Mouse (Mus musculus) hindbrain, embryonic 16.5 days (tissue): ENCODE results near the gene Gfi1. TPM values are rescaled to one million over a fixed set of nuclear protein-coding genes. Genes with fewer than 3 reads are reported as not detected.

Experiments
- ATAC-seq: fragments of 200-750 bp; cut with Nextera tagmentation; 2 replicates; pipeline ENCODE4 v1.8.0; 2017; ENCODE audit warnings: moderate TSS enrichment, moderate library complexity
- H3K27ac ChIP-seq: fragments of 300-500 bp; sonication (generic); 2 replicates; pipeline ENCODE4 v1.5.1; 2014; ENCODE audit warnings: low read depth, mild to moderate bottlenecking, control low read depth, low read length, moderate library complexity
- H3K27me3 ChIP-seq: fragments of 300-500 bp; sonication (generic); replicated peaks from 2 replicates; pipeline ENCODE4 v1.6.1; 2014; ENCODE audit warnings: low read length; ENCODE audit not compliant: control insufficient read depth, insufficient read depth
- H3K36me3 ChIP-seq: fragments of 300-500 bp; sonication (generic); 2 replicates; pipeline ENCODE4 v1.6.1; 2014; ENCODE audit warnings: mild to moderate bottlenecking, low read length, moderate library complexity, mixed read lengths; ENCODE audit not compliant: control insufficient read depth, insufficient read depth
- H3K4me1 ChIP-seq: fragments of 300-500 bp; sonication (generic); 2 replicates; pipeline ENCODE4 v1.6.1; 2014; ENCODE audit warnings: low read depth, low read length; ENCODE audit not compliant: control insufficient read depth, insufficient read depth
- H3K4me2 ChIP-seq: fragments of 300-500 bp; sonication (generic); 2 replicates; pipeline ENCODE4 v1.6.1; 2014; ENCODE audit warnings: mild to moderate bottlenecking, low read length, control low read depth, moderate library complexity
- H3K4me3 ChIP-seq: fragments of 300-500 bp; sonication (generic); 2 replicates; pipeline ENCODE4 v1.5.1; 2014; ENCODE audit warnings: mild to moderate bottlenecking, low read length, control low read depth, moderate library complexity
- H3K9ac ChIP-seq: fragments of 300-500 bp; sonication (generic); 2 replicates; pipeline ENCODE4 v1.6.1; 2014; ENCODE audit warnings: low read depth, mild to moderate bottlenecking, control low read depth, low read length, moderate library complexity
- H3K9me3 ChIP-seq: fragments of 300-500 bp; sonication (generic); 2 replicates; pipeline ENCODE4 v1.6.1; 2014; ENCODE audit warnings: mild to moderate bottlenecking, low read length, moderate library complexity; ENCODE audit not compliant: control insufficient read depth
- WGBS: fragments of 180-500 bp; shearing (Covaris S2); extraction: QIAGEN DNeasy Blood & Tissue Kit; methylation state at CpG from one replicate; pipeline ENCODE4 v1.1.7; 2014; 5-methylcytosine and 5-hydroxymethylcytosine counted together
- polyA plus RNA-seq: library from polyadenylated mRNA; unstranded; fragments of >200 nt; fragmentation: Nextera tagmentation; extraction: Ambion mirVana; gene quantifications from 2 replicates; pipeline ENCODE4 v1.2.1, GENCODE M21; 2015

The Gfi1 gene
- polyA plus RNA-seq, 1 experiment from 2014 or later: not detected

DNA sequence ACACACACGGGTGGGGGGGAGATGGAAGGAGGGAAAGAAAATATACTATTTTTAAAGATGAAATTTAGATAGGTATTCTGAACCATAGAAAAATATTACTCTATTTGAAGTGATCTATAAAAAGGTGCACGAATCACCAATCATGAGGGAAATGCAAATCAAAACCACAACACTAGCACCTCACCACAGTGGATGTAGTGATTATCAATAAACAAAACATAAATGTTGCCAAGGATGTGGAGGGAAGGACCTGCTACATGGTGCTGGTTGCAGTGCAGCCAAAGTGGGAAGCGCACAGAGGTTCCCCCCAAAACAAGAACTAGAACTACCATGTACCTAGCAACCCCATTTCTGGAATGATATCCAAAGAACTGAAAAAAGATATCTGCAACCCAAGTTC is 30.8 kb downstream of the Gfi1 start:
- Histone ChIP-seq H3K27me3 (no peaks in the 10 kb centered on the region; the same call in 1 of the 2 replicates), H3K36me3 (no peaks in the 10 kb centered on the region), H3K9me3 (no peaks in the 10 kb centered on the region), H3K4me2 (no peak overlapping the region), H3K27ac (no peak overlapping the region), H3K4me1 (no peaks in the 10 kb centered on the region), H3K9ac (no peak overlapping the region), H3K4me3 (no peak overlapping the region)
- WGBS: 89% methylated on average over 3 of the region's 3 CpGs
- no peak for ATAC-seq

DNA sequence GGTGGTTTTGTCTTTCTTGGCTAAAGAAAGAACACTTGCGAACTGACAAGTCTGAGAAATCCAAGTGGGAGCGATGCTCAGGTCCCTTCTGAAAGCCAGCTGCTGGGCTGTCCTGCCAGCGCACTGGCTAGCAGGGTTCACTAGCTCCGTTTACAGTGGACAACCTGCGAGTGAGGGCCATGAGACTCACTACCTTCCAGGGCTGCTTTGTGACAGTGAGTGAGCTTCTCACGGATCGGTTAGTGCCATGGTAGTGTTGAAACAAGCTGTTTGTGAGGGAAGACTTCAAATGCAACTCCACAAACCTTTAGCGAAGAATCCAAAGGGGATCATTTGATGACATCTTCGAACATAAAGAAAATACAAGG is 37.4 kb downstream of the Gfi1 start:
- peak overlapping the region; percentile 51 for H3K4me3 ChIP-seq
- H3K27ac ChIP-seq: peak overlapping the region; percentile 55
- H3K27me3 ChIP-seq: peaks cover 3% of the 10 kb centered on the region; the same call in 1 of the 2 replicates
- peak; percentile 58 for ATAC-seq
- no peaks in the 10 kb centered on the region for H3K9me3 ChIP-seq
- 22% methylated on average over 9 of the region's 9 CpGs for WGBS
- H3K36me3 ChIP-seq: no peaks in the 10 kb centered on the region
- H3K4me1 ChIP-seq: peaks cover 3% of the 10 kb centered on the region; the same call in 1 of the 2 replicates
- peak overlapping the region; percentile 65 for H3K9ac ChIP-seq
- H3K4me2 ChIP-seq: peak overlapping the region; percentile 85

DNA sequence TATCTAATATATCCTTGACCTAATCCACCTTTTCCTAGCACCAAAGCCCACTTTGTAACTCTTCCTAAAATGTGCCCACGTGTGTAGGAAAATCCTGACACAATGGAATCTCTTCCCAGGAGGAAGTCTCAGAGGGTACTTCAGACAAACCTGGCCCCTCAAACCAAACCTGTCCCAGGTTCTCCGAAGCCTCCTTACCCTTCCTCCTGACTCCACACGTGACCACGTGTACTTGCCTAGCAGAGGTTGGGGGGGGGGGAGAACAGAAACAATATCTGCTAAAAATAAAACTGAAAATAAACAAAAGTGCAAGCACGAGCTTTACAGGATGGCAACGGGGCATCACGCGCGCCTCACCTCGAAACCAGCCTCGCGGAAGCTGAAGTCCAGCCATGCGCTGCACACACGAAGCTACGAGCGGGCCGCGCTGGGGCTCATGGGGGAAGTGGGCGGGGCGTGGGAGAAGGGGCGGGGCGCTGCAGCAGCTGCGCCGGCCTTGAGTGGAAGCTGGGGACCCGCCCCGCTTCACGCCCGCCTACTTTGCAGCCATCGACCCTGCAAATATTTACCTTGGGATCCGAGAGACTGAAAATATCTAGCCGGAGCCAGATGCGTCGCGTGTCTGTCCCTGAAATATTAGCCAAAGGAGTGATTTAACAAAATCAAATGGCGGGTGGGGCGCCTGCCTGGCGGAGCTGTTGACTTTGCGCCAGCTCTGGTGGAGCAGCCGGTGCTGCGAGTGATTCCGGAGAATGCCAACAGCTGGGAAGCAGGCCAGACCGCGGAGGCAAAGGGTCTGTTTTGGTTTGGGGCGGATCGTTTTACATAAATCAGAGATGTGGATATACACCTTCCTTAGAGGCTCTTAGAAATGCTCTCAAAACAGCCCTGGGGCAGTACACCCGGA is 38.0 kb downstream of the Gfi1 start:
- peak; percentile 98 for ATAC-seq
- H3K4me1 ChIP-seq: peaks cover 3% of the 10 kb centered on the region; the same call in 1 of the 2 replicates
- H3K4me3 ChIP-seq: peak overlapping the region; percentile 51
- 11% methylated on average over 46 of the region's 46 CpGs for WGBS
- H3K36me3 ChIP-seq: no peaks in the 10 kb centered on the region
- peak overlapping the region; percentile 65 for H3K9ac ChIP-seq
- H3K27me3 ChIP-seq: peaks cover 3% of the 10 kb centered on the region; the same call in 1 of the 2 replicates
- H3K9me3 ChIP-seq: no peaks in the 10 kb centered on the region
- peak overlapping the region; percentile 85 for H3K4me2 ChIP-seq
- H3K27ac ChIP-seq: peak overlapping the region; percentile 55

DNA sequence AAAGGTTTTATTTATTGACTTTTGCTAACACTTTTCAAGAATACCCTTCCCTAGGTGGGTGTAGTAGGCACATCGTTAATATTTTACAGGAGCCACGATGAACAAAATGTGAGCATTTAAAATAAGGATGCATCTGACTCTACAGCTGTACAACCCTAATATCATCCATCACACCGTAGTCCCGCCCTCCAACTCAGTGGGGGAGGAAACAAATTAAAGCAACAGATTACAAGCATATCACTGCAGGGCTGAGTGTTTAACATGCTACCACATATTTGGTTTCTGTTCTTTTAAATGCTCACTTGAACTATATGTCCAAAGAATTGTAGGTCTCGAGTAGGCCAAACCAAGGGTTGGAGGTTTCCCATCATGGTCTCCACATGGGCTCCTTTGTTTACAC is 38.7 kb downstream of the Gfi1 start:
- Histone ChIP-seq H3K4me3 (no peak overlapping the region), H3K9ac (no peak overlapping the region), H3K27ac (no peak overlapping the region), H3K36me3 (no peaks in the 10 kb centered on the region), H3K4me1 (peaks cover 3% of the 10 kb centered on the region; the same call in 1 of the 2 replicates), H3K9me3 (no peaks in the 10 kb centered on the region), H3K27me3 (peaks cover 3% of the 10 kb centered on the region; the same call in 1 of the 2 replicates), H3K4me2 (peak overlapping the region; percentile 85)
- ATAC-seq: no peak; the same call in 1 of the 2 replicates
- WGBS: 94% methylated on average over 5 of the region's 5 CpGs

DNA sequence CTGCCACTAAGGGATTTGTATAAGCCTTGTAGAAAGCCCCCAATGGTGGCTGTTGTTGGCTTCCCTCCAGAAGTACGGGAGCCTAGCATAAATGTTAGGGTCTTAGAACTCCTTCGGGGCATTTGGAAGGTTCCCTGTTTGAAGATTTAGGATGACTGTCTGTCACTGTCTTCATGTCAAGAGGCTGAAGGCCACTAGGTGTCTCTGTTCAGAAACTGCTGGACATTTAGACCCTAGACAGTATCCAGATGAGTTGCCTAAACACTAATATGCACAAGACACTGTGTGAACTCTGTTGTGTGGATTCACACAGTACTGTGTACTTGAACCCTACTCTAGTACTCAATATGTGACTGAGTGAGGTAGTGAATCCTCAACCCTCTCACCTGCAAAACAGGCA is 41.5 kb downstream of the Gfi1 start:
- Histone ChIP-seq H3K27ac (no peak overlapping the region), H3K27me3 (0 out of 2 replicates have a peak, but pooled peaks cover 1% of the 10 kb centered on the region), H3K4me3 (no peak overlapping the region), H3K36me3 (no peaks in the 10 kb centered on the region), H3K4me1 (peaks cover 3% of the 10 kb centered on the region; the same call in 1 of the 2 replicates), H3K9me3 (no peaks in the 10 kb centered on the region), H3K9ac (no peak overlapping the region), H3K4me2 (no peak overlapping the region)
- no peak for ATAC-seq
- WGBS: 78% methylated on average over 2 of the region's 2 CpGs

DNA sequence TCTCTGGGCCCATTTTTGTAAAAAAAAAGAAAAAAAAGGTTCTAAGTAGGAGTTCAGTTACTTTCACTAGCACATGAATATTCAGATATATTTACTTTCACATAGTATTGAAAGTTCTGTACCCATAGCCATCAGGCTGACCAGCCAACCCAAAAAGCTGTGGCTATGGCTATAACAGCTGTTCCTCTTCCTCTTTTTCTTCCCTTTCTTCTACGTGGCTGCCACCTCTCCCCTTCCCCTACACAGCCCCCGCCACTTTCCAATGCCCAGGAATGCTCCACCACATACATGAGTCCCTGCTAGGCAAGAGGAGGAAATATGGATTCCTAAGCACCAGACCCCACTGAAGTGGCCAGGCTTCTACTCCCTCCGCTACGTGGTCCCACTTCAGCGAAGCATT is 44.5 kb downstream of the Gfi1 start:
- Histone ChIP-seq H3K27ac (no peak overlapping the region), H3K36me3 (no peaks in the 10 kb centered on the region), H3K9ac (no peak overlapping the region), H3K4me2 (no peak overlapping the region), H3K4me3 (no peak overlapping the region), H3K4me1 (no peaks in the 10 kb centered on the region), H3K27me3 (no peaks in the 10 kb centered on the region), H3K9me3 (no peaks in the 10 kb centered on the region)
- no peak for ATAC-seq
- WGBS: 87% methylated on average over 5 of the region's 5 CpGs

DNA sequence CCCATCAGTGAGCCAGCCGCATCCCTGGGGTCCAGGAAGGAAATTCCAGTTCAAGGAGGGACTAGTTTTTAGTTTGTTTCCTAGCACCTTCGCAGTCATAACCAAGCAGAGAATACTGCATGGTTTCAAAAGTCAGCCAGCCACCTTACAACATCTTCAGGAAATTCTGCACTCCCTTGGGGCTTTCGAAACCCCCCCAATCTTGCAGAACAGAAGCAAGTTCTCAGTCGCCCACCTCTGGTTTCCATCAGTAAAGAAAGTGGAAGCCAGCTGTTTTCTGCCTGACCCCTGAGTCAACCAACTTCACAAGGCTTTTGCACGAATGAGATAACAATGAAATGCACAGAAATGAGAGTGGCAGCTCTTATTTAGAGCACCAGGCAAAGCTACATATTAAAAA is 47.4 kb downstream of the Gfi1 start:
- no peak overlapping the region for H3K4me3 ChIP-seq
- no peaks in the 10 kb centered on the region for H3K27me3 ChIP-seq
- H3K4me1 ChIP-seq: no peaks in the 10 kb centered on the region
- ATAC-seq: no peak
- H3K4me2 ChIP-seq: no peak overlapping the region
- no peaks in the 10 kb centered on the region for H3K9me3 ChIP-seq
- WGBS: 61% methylated on average over 5 of the region's 5 CpGs
- H3K9ac ChIP-seq: no peak overlapping the region
- H3K36me3 ChIP-seq: no peaks in the 10 kb centered on the region
- no peak overlapping the region for H3K27ac ChIP-seq

Other genes starting within 250 kb of the Gfi1 start
- 0.28 and 0.55 TPM in 2 replicates for gene Gm42669, start 218.4 kb downstream of the Gfi1 start, polyA plus RNA-seq
- gene 1700028K03Rik, start 191.3 kb downstream of the Gfi1 start, polyA plus RNA-seq: 0.19 and 0.29 TPM in 2 replicates
- gene Rpap2, start 128.7 kb downstream of the Gfi1 start, polyA plus RNA-seq: 21.3 and 23.5 TPM in 2 replicates
- 31.0 and 32.8 TPM in 2 replicates for gene Glmn, start 128.1 kb downstream of the Gfi1 start, polyA plus RNA-seq
- gene Ube2d2b, start 104.1 kb upstream of the Gfi1 start, polyA plus RNA-seq: 0.09 and 0.11 TPM in 2 replicates
- 51.7 and 58.7 TPM in 2 replicates for gene Evi5, start 149.1 kb upstream of the Gfi1 start, polyA plus RNA-seq
- 53.9 and 59.3 TPM in 2 replicates for gene Rpl5, start 174.5 kb upstream of the Gfi1 start, polyA plus RNA-seq